Mouse (Mus musculus): ENCODE results near the gene Slc36a3.
"Not testable (repeated sequence)": the region's sequence is repeated elsewhere in the genome, so short reads cannot be mapped to it uniquely, and the experiment has no call there.

The Slc36a3 gene

DNA sequence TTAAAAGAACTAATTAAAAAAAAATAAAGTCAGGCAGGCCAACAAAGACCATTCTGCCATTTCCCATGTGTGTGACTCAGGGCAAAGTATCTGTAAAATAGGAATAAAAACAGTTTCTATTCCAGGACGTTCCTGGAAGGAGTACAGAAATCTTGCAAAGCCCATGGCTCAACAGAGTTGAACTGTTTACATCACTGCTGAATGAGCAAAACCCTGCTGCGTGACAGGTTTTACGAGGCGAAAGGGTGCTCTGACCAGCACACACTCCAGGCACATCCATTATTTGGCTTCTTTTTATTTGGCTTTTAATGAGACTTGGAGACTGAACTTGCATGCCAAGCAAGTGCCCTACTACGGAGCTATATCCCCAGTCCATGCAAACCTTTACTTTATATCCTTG is 7.5 kb downstream of the Slc36a3 start:
- peak; percentile 44 for DNase-seq (ENCODE audit: low read depth)

DNA sequence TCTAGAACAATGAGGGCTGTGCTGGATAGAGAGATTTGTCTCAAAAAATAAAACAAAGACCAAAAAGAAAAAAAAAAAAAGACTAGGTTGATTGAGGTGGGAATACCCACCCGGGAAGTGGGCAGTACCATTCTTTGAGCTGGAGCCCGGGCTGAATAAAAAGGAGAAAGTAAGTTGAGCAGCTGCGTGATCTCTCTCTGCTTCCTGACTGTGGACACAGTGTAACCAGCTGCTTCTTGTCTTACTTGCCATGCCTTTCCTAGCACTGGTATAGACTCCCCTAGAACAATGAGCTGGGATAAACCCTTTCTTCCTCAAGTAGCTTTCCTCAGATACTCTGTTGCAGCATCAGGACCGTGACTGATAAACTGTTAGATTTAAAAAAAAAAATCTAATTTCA is 10.0 kb downstream of the Slc36a3 start:
- DNase-seq (ENCODE audit: low read depth), result no peak

DNA sequence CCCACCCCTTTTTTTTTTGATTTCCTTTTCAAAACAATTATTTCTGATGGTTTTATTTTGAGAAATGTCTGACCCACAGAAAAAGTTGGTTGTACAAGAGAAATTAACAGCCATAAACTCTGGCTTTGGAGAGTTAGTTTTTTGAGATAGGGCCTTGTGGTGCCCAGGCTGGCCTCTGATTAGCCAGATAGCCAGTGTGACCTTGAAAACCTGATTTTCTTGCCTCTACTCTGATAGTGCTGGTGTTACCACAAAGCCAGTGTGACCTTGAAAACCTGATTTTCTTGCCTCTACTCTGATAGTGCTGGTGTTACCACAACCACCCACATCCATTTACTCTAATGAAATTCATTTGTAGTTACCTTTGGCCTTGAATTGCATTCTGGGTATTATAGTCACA is 13.9 kb downstream of the Slc36a3 start:
- DNase-seq (ENCODE audit: low read depth), result no peak

DNA sequence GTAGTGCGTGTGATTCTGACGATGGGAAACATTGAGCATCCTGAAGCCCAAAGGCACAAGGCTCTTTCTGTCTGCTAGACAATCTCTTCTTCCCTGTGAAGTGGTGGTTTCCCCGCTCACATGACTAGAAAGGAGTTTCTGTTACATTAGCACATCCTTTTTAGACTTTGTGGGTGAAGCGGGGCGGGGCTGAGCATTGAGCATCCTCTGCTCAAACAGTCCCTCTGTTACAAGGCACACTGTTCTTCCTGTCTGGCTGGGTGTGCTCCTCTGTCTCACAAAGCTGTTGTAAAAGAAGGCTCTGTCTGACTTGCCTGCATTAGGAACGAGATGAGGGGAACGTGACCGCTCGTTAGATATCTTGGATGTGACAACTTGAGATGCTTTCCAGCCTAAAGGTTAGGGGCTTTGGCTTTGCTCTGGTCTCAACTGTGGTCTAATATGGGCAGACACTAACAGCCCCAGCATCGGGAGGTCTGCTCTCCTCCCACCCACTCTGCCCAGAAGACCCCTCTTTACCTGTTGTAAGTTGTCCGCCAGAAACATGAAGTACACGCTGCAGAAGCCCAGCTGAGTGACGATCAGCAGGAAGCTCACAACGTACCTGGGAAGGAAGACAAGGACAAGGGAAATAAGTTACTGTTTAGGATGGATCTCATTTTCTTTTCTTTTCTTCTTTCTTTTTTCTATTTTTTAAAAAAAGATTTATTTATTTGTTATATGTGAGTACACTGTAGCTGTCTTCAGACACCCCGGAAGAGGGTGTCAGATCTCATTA is 14.5 kb downstream of the Slc36a3 start:
- no peak for DNase-seq (ENCODE audit: low read depth)

DNA sequence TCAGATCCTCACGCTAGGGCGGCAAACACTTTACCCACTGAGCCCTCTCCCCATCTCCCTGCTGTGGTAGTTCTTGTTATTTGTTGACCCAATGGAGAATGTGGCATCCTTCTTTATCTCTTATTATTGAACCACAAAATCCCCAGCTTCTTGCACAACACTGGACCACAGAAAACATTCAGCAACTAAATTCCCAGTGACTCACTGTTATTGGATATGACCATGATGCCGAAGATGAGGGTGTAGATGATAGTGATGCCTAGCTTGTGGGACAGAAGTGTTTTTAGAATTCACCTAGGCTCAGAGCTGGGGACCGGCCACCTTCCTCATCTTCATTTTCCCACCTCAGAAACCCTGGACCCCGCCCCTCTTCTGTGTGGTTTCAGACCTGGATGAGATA is 16.6 kb downstream of the Slc36a3 start:
- peak; percentile 31 for DNase-seq (ENCODE audit: low read depth)

DNA sequence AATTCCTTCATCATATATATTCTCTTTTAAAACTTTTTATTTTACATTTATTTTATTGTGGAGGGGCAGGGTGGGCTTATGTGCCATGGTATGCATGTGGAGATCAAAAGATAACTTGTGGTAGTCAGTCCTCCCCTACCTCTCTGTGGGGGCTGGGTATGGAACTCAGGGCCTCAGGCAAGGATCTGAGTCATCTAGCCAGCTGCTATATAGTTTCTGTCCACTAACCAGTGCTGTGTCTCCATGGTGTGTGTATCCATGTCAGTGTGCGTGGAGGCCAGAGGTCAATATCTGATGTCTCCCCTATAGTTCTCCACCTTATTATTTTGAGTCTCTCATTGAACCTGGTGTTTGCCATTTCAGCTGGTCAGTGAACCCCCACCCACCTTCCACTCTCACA is 17.1 kb downstream of the Slc36a3 start:
- DNase-seq (ENCODE audit: low read depth), result peak; percentile 12

DNA sequence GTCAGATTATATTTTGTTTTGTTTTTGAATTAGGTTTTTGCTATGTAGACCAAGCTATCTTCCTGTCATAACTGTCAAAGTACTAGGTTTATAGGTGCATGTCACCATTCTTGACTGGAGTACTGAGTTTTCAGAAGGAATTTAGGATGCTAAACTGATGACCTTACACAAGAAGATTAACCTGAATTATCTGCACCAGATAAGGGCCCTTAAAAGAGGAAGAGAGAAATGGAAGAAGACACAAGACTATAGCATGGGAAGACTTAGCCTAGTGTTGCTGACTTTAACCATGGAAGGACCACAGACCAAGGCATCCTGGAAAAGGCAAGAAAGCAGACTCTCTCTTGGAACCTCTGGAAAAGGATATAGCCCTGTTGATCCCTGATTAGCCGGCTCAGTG is 18.3 kb downstream of the Slc36a3 start:
- no peak for DNase-seq (ENCODE audit: low read depth)

DNA sequence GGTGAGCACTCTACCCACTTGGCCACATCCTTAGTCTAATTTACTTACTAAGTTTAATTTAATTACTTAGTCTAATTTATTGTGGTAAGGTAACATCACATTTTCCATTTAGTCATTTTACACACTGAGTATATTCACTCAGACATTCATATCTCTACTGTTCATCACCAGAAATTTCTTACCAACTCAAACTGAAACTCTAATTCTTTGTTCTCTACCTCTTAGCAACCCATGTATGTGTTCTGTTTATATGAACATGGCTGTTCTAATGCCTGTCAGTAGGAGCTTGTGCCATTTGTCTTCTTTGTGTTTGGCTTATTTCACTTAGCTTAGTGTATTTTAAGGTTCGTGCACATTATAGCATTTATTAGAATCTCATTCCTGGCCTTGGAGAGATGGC is 19.6 kb downstream of the Slc36a3 start:
- no peak for DNase-seq (ENCODE audit: low read depth)

DNA sequence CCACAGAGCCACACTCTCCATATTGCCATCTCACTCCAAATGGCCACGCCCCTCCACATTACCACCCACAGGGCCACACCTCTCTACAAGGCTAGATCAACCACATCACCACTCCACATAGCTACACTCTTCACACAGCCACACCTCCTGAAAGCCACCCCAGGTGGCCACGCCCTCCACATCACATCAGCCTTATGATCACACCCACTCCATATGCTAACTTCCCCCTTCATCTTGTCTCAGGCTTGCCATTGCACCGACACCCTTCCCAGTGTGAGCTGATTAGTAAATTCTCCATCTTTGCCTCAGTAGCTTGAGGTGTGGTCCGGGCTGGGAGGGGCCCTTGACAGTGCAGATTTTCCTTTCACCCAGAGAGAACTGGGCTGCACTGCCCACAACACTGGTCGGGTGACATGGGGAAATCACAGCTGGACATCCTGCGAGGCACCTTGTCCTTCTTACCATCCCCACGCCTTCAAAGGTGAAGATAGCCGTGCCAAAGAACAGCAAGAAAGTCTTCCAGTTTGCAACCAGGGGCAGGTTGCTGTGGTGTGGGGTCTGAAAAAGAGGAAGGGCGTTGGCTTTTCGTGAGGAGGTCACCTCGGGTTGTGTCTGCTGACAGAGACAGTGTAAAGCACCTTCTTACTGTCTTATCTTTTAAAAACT is 20.3 kb downstream of the Slc36a3 start:
- DNase-seq (ENCODE audit: low read depth), result no peak

DNA sequence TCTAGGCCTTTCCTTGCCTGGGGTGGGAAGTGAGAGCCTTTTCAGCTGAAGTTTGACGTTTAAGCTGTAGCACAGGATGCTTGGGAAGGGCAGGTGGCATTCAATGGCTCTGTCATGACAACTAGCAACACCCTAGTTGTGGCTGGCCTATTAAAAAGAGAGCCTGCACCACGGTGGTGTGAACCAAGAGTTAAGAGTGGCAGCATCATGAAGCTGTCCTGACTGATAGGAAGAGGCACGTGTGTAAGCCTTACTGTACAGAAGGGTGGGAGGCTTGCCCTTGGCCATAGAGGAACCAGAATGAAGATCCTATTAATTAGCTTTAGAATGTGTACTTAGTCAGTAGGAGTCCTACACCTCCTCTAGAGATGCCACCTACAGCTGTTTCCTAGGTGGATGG is 23.1 kb downstream of the Slc36a3 start:
- DNase-seq (ENCODE audit: low read depth), result no peak

DNA sequence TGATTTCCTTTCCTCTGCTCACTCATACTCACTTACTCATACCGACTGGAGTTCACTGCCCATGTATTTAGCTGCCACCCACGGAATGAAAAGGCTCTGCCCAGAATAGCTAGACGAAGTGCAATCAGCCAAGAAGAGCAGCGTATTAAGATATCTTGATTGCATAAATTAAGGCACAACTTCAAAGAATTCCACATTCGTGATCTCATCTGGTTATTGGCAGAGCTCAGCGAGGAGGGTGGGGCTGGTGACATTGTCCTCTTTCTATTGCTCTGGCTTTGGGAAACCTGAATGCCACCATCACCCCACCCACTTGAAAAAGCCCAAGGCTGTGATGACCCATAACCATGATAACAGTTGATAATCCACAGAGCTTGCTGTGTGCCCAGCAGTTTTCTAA is 23.6 kb downstream of the Slc36a3 start:
- peak; percentile 6 for DNase-seq (ENCODE audit: low read depth)

DNA sequence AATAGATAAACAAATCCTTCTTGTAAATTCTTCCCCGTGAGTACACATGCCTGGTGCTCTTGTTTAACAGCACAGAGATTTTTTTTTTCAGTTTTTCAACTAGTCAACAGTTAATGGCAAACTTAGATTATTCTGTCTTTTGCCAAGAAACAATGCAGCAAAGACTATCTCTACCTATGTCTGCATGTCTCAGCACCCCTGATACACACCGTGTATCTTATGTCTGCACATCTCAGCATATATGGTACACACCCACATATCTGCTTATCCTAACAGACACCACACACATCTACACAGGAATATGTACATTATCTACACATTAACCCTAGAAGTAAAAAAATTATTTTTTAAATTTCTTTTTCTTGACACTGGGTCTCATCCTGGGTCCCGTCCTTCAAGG is 24.8 kb downstream of the Slc36a3 start:
- no peak for DNase-seq (ENCODE audit: low read depth)

DNA sequence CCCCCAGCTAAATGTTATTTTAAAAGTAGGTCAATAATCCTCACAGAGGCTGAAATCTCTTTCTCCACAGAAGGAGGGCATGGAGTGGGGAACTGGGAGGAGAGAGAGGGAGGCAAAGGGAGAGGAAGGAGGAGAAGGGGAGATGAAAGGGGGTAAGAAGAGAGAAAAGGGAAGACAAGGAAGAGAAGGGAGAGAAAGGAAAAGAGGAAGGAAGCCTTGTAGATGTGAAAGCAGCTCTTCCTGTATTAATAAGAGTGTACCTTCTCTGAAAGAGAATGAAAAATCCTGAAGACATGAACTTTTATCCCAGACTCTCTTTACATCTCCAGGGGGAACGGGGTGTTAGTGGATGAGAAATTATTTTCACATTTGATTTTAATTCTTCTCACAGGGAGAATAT is 30.1 kb downstream of the Slc36a3 start:
- no peak for DNase-seq (ENCODE audit: low read depth)

DNA sequence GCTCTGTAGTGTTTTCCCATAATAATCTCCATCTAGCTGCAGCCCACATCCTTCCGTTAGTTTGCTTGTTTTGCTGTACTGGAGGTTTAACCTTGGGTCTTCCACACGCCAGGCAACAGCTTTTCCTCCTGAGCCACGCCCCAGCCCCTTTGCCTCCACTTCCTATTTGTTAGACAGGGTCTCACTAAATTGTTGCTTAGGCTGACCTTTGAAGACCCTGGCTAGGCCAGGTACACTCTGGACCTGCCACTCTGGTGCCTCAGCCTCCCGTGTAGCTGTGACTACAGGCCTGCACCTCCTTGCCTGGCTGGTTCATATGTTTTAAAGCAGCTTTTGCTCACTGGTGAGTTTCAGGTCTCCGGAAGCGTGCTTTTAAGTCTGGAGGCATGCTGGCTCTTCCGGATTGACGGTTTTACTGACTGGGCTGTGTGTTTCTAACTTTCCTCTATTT is 30.7 kb downstream of the Slc36a3 start:
- DNase-seq (ENCODE audit: low read depth), result no peak

DNA sequence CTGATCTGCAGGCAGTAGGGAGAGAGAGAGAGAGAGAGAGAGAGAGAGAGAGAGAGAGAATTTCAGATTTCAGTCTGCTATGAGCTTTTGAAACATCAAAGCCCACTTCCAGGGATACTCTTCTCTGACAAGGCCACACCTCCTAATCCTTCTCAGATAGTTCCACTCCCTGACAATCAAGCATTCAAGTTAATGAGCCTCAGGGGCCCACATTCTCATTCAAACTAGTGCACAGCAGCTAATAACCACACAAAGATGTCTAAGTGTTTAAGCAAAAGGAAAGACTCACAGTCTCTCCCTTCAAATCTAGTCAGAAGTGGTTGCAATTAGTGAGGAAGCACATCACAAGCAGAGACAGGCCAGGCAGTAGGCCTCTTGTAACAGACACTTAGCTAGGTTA is 31.2 kb downstream of the Slc36a3 start:
- DNase-seq (ENCODE audit: low read depth), result no peak

DNA sequence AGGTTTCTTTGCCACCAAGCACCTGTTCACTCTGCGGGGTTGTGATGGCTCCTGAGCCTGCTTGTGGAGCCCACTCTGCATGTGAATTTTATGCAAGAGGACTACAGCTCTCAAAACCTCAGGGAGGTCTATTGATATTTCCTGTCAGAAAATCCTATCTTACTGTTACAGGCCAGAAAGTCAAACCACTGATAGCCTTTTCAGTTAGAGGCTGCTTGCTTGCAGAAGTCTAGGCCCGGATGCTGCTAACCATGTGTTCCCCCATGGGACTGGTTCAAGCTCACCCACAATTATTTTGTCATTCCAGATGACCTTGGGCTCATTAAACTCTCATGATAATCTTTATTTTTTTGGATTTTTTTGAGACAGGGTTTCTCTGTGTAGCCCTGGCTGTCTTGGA is 34.5 kb downstream of the Slc36a3 start:
- DNase-seq (ENCODE audit: low read depth), result no peak

DNA sequence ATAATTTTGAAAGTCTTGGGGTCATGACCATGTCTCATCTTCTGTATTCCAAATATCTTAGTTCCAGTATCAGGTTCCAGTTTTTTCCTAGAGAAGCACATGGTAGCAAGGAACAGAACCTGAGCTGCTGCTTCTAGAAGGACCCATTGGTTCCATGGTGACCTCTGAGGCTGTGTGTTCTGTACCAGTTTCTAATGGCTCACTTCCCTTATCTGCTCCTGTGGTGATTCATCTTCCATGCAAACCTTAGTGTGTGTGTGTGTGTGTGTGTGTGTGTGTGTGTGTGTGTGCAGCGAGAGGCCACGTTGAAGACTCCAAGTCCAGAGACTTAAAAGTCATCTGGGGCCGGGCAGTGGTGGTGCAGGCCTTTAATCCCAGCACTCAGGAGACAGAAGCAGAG is 35.5 kb downstream of the Slc36a3 start:
- DNase-seq (ENCODE audit: low read depth), result no peak

DNA sequence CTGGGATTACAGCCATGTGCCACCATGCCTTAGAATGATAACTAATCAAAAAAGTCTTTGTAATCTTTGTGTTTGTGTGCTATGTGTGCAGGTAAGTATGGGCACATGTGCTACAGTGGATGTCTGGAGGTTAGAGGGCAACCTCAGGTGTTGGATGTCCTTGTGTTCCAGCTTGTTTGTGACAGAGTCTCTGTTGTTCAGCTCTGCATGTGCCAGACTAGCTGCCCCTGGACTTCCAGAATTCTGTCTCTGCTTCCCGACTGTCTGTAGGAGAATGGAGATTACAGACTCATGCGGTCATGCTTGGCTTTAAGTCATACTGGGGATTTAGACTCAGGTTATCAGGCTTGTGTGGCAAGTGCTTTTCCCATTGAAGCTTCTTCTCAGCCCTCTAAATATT is 37.2 kb downstream of the Slc36a3 start:
- DNase-seq (ENCODE audit: low read depth), result no peak

DNA sequence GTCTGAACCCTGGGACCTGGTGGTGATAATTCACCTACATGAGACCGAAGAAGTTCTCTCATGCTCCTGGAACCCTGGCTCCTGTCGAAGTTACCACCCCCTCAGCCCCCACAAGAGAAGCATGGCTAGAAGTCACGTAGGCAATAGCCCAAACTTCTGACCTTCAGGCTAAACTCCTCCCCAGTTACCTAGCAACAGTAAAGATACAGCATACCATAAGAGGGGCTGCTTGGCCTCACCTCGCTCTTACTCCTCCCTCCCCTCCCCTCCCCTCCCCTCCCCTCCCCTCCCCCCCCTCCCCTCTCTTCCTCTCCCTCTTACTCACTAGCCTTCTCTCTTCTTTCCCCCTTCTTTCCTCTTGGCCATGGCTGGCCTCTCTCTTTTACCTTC is 37.7 kb downstream of the Slc36a3 start:
- DNase-seq (ENCODE audit: low read depth), result not testable (repeated sequence)

DNA sequence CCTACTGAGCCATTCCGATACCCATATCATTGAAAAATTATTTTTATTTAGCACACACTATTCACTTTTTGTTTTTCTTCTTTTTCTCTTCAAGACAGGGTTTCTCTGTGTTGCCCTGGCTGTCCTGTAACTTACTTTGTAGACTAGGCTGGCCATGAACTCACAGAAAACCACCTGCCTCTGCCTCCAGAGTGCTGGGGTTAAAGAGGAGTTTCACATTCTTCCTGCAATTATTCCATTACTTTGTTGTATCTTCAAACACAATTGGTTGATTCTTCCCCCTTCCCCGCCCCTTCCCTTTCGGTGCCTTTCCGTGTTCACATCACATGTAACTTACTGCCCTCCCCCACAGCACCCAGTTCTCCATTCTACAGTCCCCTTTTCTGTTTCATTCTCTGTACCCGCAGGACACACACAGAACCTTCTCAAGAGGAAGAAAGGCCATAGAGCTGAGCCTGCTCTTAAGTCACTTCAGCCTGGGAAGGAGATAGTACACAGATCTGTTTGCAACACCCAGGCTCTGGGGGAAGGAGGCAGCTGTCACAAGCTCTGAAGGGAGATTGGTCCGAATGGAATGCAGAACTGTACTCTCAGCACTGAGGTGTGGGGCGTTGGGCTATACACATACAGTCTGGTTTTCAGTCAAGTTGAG is 38.2 kb downstream of the Slc36a3 start:
- DNase-seq (ENCODE audit: low read depth), result no peak

DNA sequence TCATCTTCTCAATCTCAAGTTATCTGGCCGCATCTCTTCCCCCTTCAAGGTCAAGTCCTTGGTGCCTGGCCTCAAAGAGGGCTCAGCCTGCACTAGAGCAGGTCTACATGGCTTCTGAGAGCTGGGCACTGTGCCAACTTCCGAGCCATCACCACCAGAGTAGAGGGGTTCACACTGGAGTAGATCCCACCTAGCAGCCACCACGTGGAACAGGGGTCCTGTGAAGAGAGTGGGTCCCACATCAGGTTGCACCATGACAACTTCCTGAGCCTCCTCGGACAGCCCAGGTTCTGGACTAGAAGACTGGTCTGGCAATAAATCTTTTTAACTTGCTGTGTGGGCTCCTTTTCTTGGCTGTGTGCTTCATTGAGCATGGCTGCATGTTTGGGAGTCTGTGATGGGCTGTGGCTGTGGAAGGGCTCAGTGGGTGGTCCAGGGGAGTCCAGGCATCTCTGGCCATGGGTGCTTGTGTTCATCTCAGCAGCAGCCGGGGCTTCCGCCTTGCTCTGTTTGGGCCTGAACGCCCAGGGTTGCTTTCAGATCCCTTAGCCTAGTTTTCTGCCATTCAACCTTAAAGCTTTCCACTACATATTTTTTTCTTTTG is 40.8 kb downstream of the Slc36a3 start:
- no peak for DNase-seq (ENCODE audit: low read depth)

DNA sequence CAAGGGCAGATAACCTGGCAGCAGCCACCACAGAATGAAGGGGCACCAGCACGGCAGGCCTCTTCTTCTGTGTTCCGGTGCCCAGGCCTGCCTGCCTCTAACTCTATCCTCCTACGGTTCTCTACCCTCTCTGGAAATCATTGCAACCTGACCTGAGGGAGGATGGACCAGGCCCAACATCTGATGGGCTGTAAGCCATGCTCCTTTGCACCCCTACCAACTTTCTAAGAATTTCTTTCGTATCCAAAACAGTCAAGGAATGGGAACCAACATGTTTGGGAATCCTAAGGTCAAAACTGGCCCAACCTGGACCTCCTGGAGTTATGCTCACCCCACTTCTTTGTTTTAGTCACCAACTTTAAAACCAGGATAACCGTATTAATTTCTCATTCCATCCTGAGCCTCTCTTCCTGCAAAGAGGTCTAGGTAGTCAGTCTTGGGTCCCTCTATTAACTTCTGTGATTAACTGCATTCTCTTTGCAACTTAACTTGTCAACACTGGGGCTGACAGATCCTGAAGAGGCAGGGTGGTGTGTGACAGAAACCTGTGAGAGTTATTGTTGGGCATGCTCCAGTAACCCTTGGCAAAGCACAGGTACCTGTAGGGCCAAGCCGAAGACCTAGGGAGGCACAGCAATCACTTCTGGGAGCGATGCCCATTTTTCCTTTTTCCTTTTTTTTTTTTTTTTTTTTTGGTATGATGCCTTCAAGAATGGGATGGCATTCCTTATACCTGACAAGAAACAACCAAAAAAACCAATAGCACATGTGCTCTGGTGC is 41.8 kb downstream of the Slc36a3 start:
- no peak for DNase-seq (ENCODE audit: low read depth)
